Mouse (Mus musculus): ENCODE results near the gene Tob1. TPM values are rescaled to one million over a fixed set of nuclear protein-coding genes. Genes with fewer than 3 reads are reported as not detected.

Tob1 gene
- total RNA-seq, 2 experiments from 2014 or later, result 170 to 250 TPM

DNA sequence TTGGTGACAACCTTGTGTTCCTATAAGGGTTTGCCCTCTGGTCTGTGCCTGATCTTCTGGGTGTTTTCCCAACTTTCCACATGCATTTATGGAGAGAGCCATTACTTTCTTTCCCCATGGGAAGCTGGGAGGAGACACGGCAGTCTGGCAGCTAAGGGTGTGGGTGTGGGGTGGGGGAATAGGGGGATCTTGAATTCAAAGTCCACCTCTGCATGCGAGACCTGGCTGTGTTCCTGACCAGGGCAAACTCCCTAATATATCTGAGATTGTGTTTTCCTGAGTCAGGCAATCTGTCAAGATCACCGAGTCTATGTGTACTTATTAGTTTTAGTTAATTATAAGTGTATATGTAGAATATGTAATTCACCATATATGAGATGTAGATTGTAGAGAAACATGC, 14.9 kb upstream of the Tob1 start:
- DNase-seq (ENCODE audit: low spot score in 2 of 2), result no peak

DNA sequence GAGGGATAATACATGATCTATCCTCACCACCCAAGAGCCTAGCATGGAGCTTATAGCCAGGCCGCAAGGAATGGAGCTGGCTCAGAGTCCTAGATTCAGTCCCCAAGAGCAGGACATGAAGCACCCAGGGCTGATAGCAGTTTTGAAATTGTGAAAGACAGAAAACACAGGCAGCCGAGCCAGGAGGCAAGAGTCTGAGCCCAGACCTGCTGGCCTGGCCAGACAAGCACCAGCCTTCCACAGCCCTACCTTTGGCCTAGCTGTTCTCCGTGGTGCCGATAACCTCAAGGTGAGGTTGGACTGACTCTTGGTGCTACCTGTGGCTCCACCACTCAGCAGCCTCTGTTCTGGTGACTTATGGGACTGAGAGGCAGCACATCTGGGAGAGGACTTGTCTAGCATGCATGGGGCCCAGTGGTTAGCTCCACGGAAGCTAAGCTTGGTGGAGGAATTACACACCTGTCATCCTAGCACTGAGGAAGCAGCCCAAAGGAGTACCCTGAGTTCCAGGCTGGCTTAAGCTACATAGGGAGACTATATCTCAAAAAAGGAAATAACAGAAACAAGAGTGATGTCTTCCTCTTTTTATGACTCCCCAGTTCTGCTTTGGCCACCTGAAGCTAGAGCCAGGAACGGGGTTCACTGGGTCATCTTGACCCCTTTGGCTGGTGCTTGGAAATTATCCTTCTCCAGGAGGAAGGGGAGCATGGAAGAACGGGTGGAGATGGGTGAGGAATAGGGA, 12.7 kb upstream of the Tob1 start:
- DNase-seq (ENCODE audit: low spot score in 2 of 2), result no peak

DNA sequence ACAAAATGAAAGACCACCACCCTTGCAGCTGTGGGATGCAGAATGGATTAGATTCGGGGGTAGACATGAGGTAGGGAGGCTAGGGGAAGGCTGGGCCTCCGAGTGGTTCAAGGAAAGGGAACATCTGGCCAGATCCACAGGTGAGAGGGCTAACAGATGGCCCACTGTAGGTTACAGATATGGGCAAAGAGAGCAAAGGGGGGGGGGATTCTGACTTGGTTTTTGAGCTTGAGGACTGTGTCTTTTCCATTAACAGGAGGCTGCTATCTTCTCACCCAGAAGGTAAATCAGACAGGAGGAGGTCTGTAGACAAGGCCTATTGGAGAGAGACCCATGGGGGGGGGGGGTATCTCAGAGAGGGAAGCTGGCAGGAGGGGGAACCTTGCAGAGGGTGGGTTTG, 11.5 kb upstream of the Tob1 start:
- no peak for DNase-seq (ENCODE audit: low spot score in 2 of 2)

DNA sequence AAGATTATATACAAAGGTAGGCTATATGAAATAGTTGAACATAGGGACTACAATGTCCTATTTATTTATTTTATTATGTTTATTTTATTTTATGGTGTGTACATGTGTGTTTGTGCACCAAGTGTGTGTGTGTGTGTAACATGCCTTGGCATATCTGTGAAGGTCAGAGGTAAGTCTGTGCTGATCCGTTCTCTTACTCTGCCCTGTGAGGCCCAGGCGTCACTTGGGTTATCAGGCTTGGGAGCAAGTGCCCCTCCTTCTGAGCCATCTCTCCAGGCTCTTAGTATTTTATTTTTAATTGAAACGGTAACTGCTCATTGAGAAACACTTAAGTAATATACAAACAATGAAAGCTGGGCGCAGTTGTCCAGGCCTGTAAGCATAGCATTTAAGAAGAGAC, 10.8 kb upstream of the Tob1 start:
- no peak for DNase-seq (ENCODE audit: low spot score in 2 of 2)

DNA sequence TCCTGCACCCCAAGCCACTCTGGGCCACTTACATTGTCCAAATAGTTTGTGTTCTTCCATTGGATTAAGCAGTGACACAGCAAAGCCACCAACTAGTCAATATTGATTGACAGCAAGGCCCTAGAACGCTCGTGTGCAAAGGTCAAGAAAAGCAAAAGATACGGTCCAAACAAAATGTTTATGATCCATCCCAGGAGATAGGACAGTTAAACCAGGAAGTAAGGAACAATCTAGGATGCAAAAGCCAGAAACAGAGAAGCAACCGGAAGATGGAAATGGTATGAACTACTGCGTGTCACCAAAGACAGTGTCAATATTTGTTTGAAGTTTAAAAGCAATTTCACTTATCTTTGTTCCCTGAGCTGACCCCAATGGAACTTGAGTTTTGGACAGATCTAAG, 9.1 kb upstream of the Tob1 start:
- no peak for DNase-seq (ENCODE audit: low spot score in 2 of 2)

DNA sequence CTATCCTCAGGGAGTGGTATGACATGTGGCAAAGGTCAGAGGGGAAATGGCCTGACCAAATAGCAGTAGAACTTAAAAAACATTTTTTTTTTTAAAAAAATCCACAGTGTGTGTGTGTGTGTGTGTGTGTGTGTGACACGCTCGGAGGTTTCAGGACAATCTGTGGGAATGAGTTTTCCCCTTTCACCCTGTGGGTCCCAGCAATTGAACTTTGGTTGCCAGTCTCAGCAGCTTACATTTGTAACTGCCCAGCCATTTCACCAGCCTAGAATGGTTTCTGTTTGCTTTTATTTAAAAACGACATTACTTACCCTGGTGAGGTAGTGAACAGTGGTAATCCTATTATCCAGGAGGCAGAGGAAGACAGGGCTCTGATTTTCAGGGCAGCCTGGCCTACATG, 8.2 kb upstream of the Tob1 start:
- DNase-seq (ENCODE audit: low spot score in 2 of 2), result no peak

- no peak for DNase-seq (ENCODE audit: low spot score in 2 of 2)
Measured at GRCm38 (mm10) chr11:94206398-94207114, 4.7 kb upstream of the Tob1 start.

- no peak for DNase-seq (ENCODE audit: low spot score in 2 of 2)
Measured at GRCm38 (mm10) chr11:94208811-94209675, 2.2 kb upstream of the Tob1 start.

DNA sequence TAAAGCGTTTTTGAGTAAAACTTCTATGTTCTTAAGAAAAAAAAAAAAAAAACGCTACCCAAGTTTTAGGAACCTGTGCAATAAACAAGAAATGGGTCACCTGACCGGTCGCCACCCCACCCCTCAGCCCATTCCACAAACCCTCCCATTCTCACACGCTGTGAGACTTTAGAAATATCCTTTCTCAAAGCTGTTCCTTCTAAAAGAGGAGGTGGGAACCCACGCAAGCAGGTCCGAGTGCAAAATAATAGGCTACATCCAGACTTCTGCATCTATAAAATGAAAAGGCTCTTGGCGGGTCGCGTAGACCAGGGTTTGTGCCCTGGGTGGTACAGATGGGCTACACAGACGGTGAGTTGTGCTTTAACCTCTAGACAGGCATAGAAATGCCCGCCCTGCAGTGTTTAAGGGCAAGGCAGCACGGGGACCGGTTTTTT, 1.5 kb upstream of the Tob1 start:
- DNase-seq (ENCODE audit: low spot score in 2 of 2), result no peak

DNA sequence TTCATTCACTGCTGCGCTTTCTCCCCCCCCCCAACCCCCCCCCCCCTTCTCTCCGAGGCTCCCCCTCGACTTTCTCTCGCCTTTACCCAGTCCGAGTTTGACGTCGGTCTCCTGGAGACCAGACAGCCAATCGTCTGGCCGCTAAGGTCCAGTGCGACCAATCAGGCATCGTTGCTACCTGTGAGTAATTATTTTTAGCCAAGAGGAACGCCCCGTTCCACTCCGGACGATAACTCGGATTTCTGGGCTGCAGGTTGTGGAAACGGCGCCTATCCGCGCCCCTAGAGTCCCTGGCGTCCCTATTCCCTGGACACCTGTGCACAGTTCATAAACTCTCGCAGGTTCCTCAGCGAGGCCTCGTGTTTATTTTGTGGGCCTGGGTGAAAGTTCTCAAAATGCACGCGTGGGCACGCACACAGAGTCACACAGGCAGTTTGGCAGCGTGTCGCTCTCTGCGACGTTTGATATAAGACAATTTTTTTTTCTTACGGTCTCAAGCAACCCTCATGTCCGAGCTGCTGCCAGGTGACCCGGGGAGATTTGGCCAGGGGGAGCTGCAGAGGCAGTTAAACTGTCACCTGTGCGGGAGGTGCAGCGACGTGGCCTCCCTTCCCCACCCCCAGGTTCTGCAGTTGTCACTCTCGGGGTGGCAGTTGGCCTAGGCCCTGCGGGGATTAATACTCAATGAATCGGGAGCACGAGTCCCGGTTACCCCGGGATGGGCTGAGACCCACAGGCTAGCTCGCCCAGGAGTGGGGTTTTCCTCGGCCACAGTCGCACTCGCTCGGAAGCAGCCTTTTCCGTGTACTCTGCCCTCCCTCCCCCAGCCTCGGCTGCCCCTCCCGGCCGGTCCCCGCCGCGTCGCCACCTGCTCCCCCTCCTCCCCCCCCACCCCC, 815 bp upstream of the Tob1 start:
- peak; percentile 74 to 83 for DNase-seq (ENCODE audit: low spot score in 2 of 2)

- DNase-seq (ENCODE audit: low spot score in 2 of 2), result peak; percentile 64 to 70
Measured at GRCm38 (mm10) chr11:94211651-94212488, 616 bp downstream of the Tob1 start.

GRCm38 (mm10) chr11:94212489-94212836, 1.2 kb downstream of the Tob1 start:
- no peak for DNase-seq (ENCODE audit: low spot score in 2 of 2)

GRCm38 (mm10) chr11:94212997-94213396, 1.7 kb downstream of the Tob1 start:
- no peak for DNase-seq (ENCODE audit: low spot score in 2 of 2)

DNA sequence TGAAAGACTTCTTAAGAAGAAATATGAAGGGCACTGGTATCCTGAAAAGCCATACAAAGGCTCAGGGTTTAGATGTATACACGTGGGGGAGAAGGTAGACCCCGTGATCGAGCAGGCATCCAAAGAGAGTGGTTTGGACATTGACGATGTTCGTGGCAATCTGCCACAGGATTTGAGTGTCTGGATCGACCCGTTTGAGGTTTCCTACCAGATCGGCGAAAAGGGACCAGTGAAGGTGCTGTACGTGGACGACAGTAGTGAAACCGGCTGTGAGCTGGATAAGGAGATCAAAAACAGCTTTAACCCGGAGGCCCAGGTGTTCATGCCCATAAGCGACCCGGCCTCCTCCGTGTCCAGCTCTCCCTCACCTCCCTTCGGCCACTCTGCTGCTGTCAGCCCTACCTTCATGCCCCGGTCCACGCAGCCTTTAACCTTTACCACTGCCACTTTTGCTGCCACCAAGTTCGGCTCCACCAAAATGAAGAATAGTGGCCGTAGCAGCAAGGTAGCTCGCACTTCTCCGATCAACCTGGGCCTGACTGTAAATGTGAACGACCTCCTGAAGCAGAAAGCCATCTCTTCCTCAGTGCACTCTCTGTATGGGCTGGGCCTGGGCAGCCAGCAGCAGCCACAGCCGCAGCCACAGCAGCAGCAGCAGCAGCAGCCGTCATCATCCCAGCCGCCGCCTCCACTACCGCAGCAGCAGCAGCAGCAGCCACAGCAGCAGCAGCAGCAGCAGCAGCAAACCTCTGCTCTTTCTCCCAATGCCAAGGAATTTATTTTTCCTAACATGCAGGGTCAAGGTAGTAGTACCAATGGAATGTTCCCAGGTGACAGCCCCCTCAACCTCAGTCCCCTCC, 2.7 kb downstream of the Tob1 start:
- peak in 1 of 2 experiments; percentile 46 for DNase-seq (ENCODE audit: low spot score in 2 of 2)

GRCm38 (mm10) chr11:94215581-94215980, 4.3 kb downstream of the Tob1 start:
- DNase-seq (ENCODE audit: low spot score in 2 of 2), result no peak

DNA sequence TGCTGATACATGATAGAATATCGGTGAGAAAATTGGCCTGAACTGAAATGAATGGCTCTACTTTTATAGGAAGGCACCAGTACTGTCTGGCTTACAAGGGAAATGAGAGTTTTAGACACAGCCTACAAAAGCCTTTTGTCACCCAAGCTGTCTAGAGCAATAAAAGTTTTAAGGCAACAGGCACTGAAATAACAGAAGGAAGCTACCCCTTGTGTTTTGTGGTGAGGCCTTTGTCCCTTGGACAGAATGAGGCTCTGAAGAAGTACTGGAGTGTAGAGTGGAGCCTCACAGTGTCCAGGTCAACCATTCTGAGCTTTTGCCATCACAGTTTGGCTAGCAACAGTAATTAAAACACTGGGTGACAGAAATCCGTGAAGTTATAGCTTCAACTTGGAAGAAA, 5.0 kb downstream of the Tob1 start:
- no peak for DNase-seq (ENCODE audit: low spot score in 2 of 2)

GRCm38 (mm10) chr11:94221257-94221656, 10.0 kb downstream of the Tob1 start:
- DNase-seq (ENCODE audit: low spot score in 2 of 2), result no peak

- no peak for DNase-seq (ENCODE audit: low spot score in 2 of 2)
Measured at GRCm38 (mm10) chr11:94223531-94223930, 12.3 kb downstream of the Tob1 start.

GRCm38 (mm10) chr11:94225985-94226384, 14.7 kb downstream of the Tob1 start:
- DNase-seq (ENCODE audit: low spot score in 2 of 2), result no peak

All from adrenal gland, adult 18-20 months (tissue).